Mouse (Mus musculus): ENCODE results near the gene Otub1.

DNA sequence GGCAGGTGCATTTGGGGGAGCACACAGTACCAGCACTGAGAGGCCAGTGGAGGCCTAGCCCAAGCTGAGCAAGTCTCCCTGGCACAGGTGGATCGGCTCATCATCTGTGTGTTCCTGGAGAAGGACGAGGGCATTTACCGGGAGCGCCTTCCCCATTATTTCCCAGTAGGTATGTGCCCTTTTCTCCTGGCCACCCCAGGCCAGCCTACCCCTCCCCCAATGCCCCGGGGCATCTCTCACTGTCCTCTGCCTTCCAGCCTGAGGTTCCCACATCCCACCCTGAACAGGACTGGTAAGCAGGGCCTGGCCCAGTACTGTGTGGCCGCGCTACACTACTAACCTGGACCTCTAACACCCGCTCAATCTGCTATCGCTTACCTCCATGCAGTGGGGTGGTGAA lies 8.7 kb downstream of the Otub1 start:
- no peak for TF ChIP-seq ZNF384 (IDR thresholded peaks at IDR 0.05; ENCODE audit: low read depth, low read length)
- no peak for TF ChIP-seq CTCF (IDR thresholded peaks at IDR 0.05 in 2 of 3, conservative IDR thresholded peaks at IDR 0.05 in 1 of 3; ENCODE audit: control insufficient read depth in 1 of 3, insufficient read depth in 1 of 3, low read depth in 2 of 3, low read length in 3 of 3, poor library complexity in 1 of 3, severe bottlenecking in 1 of 3)
